Mouse (Mus musculus) spleen, adult 2 months (tissue): ENCODE data around the gene Zfp235.

ENCODE experiments used
- CTCF ChIP-seq: fragments of 200-500 bp; IDR thresholded peaks from 2 replicates; pipeline ENCODE4 v1.5.1; 2011; ENCODE audit warnings: mild to moderate bottlenecking, inconsistent platforms; ENCODE audit not compliant: insufficient read depth, insufficient read length, insufficient replicate concordance; ENCODE audit errors: extremely low read depth
- POLR2A ChIP-seq: fragments of 200-500 bp; IDR thresholded peaks from 2 replicates; pipeline ENCODE4 v1.6.1; 2011; ENCODE audit warnings: low read depth, low read length, inconsistent platforms

DNA sequence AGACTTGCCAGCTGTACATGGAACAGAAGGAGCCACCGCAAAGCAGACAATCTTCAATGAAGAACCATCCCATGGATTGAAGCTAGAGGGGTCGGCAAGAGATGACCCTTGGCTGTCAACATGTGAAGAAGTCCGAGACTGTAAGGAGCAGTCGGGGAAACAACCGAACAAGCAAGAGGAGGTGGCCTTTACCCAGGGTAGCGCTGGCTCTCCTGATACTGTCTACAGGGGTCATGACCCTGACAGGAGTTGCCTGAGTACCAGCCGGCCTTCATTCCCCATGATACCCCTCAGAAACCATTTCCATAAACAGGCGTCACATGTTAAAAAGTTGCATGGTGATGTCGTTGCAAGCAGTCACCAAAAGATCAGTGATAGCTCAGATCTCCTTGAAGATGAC lies 29.6 kb upstream of the Zfp235 start:
- no peak for TF ChIP-seq CTCF
- TF ChIP-seq POLR2A: no peak
